Mouse (Mus musculus): Measurements from ENCODE around the gene Guk1. TPM values are rescaled to one million over a fixed set of nuclear protein-coding genes. Genes with fewer than 3 reads are reported as not detected.

The Guk1 gene
- polyA plus RNA-seq, 1 experiment, result 81.0 TPM

DNA sequence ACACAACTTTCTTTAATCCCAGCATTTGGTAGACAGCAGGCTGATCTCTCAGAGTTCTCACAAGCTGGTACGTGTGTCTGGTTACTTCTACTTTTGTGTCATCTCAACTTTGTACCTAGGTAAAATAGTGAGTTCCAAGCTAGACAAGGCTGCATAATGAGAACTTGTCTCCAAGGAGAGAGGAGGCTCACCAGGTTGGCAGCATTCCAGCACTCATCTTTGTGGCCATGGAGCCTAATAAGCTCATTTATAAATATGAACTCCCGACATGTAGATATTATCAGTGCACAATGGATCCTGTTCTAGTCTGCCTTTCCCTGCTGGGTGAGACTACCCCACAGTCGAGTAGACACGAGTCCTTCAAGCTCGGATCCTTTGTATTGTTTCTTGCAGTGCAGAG is 17.6 kb upstream of the Guk1 start:
- H3K79me3 ChIP-seq (ENCODE audit: low read depth), result peaks cover 26% of the 10 kb centered on the region
- no peak for TF ChIP-seq CTCF (IDR thresholded peaks at IDR 0.05; ENCODE audit: control insufficient read depth, insufficient read depth, insufficient read length)
- no peak for TF ChIP-seq CEBPB (IDR thresholded peaks at IDR 0.05; ENCODE audit: low read depth)
- TF ChIP-seq USF1 (IDR thresholded peaks at IDR 0.05; ENCODE audit: low read depth), result no peak
- TF ChIP-seq MYOD1 (IDR thresholded peaks at IDR 0.05; ENCODE audit: control insufficient read depth, insufficient read length, low read depth), result no peak
- TF ChIP-seq FOSL1 (IDR thresholded peaks at IDR 0.05; ENCODE audit: insufficient read depth, low read length, poor library complexity, severe bottlenecking), result no peak
- no peak for TF ChIP-seq MAX (IDR thresholded peaks at IDR 0.05)
- no peak for TF ChIP-seq MYOG (IDR thresholded peaks at IDR 0.05; ENCODE audit: control insufficient read depth, extremely low read depth, insufficient read length)
- peaks cover 67% of the 10 kb centered on the region for H3K36me3 ChIP-seq (ENCODE audit: control insufficient read depth, insufficient read depth)
- no peak overlapping the region for H3K4me3 ChIP-seq (ENCODE audit: insufficient read depth, poor library complexity, severe bottlenecking)
- peaks cover 63% of the 10 kb centered on the region for H3K79me2 ChIP-seq (ENCODE audit: control insufficient read depth, insufficient read depth)
- no peak overlapping the region for H3ac ChIP-seq (ENCODE audit: control insufficient read depth, insufficient read length, low read depth)
- H3K27me3 ChIP-seq (ENCODE audit: control insufficient read depth, insufficient read depth, insufficient read length), result no peaks in the 10 kb centered on the region

DNA sequence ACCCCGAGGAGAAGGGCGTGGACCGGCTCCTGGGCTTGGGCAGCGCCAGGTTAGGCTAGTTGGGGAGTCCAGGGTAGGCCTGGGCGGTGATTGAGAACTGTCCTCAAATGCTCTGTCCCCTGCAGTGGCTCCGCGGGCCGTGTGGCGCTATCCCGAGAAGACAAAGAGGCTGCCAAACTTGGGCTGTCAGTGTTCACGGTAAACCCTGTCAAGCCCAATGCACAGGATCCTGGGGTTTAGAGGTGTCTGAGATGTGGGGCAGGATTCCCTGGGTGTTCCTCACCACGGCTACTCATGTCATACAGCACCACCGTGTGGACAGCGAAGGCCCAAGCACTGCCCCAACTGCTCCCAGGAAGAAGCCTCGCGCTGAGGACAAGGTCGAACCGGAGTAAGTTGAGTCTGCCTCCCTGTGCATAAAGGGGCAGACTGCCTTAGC is 17.0 kb upstream of the Guk1 start:
- peaks cover 64% of the 10 kb centered on the region for H3K36me3 ChIP-seq (ENCODE audit: control insufficient read depth, insufficient read depth)
- H3K4me3 ChIP-seq (ENCODE audit: insufficient read depth, poor library complexity, severe bottlenecking), result peak overlapping the region; percentile 80
- peaks cover 20% of the 10 kb centered on the region for H3K79me3 ChIP-seq (ENCODE audit: low read depth)
- TF ChIP-seq CTCF (IDR thresholded peaks at IDR 0.05; ENCODE audit: control insufficient read depth, insufficient read depth, insufficient read length) (peak; percentile 81), MYOG (IDR thresholded peaks at IDR 0.05; ENCODE audit: control insufficient read depth, extremely low read depth, insufficient read length) (no peak)
- no peaks in the 10 kb centered on the region for H3K27me3 ChIP-seq (ENCODE audit: control insufficient read depth, insufficient read depth, insufficient read length)
- H3ac ChIP-seq (ENCODE audit: control insufficient read depth, insufficient read length, low read depth), result peak overlapping the region; percentile 9
- H3K79me2 ChIP-seq (ENCODE audit: control insufficient read depth, insufficient read depth), result peaks cover 57% of the 10 kb centered on the region

DNA sequence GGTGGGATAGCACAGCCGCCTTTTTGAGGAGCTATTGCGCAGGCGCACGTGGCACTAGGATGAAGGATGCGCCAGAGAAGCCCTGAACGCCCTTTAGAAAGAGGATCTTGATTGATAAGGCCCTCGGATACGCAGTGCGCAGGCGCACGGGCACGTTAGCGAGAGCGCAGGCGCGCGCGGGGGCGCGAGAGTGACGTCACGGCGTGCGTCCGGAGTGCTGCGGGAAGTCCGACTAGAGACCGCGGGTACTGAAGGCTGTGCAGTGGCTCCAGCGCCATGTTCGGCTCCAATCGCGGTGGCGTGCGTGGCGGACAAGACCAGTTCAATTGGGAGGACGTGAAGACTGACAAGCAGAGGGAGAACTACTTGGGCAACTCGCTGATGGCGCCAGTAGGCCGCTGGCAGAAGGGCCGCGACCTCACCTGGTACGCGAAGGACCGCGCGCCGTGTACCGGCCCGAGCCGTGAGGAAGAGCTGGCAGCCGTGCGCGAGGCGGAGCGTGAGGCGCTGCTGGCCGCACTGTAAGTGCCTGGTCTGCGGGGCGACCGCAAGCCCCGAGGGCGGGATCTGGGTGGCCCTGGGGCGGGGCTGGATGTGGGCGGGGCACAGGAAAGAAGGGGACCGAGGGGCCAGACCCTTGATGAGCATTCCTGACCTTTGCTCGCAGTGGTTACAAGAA is 16.3 kb upstream of the Guk1 start, which contains the start of gene 2310033P09Rik:
Gene 2310033P09Rik, plus strand, starts transcription at position 169 of the 679 bp plus-strand sequence.
- Histone ChIP-seq H3K36me3 (ENCODE audit: control insufficient read depth, insufficient read depth) (peaks cover 56% of the 10 kb centered on the region), H3K4me3 (ENCODE audit: insufficient read depth, poor library complexity, severe bottlenecking) (peak within 1 kb of the TSS; percentile 80), H3ac (ENCODE audit: control insufficient read depth, insufficient read length, low read depth) (peak within 1 kb of the TSS; percentile 67)

DNA sequence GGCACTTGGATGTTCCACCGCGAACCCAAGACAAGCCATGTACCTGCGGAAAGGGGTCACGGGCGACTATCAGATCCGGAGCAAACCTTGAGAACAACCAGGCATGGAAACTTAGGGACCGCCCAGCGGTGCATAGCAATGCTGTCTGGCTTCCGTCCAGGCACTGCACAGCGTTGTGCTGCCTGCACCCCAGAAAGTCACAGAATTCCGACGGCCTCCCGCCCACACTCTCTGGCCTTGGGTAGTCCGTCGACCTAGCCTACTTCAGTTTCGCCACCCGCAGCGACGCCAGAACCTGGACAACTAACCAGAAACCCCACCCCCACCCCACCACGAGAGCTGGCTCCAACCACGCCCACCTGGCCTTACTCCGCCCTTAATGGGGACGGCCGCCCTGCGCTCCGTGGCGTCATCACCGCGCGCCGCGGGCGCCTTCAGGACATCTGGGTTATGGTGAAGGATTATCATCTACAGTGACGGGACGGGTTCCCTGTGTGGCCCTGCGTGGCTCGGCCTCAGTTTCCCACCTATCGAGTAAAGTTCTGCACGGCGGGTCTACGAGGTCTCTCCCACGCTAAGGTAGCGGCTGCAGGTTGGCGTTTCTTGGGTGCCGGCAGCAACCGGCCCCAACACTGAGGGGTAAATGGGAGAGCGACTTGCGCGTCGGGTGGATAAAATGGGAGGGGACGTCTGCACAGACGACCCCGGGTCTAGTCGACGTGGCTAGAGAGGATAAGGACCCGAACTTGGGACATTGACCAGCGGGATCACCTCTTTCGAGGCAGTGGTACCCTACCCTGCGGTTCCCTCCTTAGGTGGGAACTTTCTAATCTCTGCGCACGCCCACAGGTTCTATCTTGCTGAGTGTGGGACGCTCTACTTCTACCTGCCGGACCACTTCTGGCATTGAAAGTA is 10.3 kb upstream of the Guk1 start, which contains the start of gene Mrpl55:
Gene Mrpl55, plus strand, starts transcription at position 406 of the 915 bp plus-strand sequence.
- Histone ChIP-seq H3ac (ENCODE audit: control insufficient read depth, insufficient read length, low read depth) (peak within 1 kb of the TSS; percentile 83), H3K79me3 (ENCODE audit: low read depth) (peaks cover 4% of the 10 kb centered on the region), H3K79me2 (ENCODE audit: control insufficient read depth, insufficient read depth) (peaks cover 8% of the 10 kb centered on the region), H3K36me3 (ENCODE audit: control insufficient read depth, insufficient read depth) (peaks cover 20% of the 10 kb centered on the region), H3K4me3 (ENCODE audit: insufficient read depth, poor library complexity, severe bottlenecking) (peak within 1 kb of the TSS; percentile 59), H3K27me3 (ENCODE audit: control insufficient read depth, insufficient read depth, insufficient read length) (no peaks in the 10 kb centered on the region)
- TF ChIP-seq MYOD1 (IDR thresholded peaks at IDR 0.05; ENCODE audit: control insufficient read depth, insufficient read length, low read depth) (no peak), CEBPB (IDR thresholded peaks at IDR 0.05; ENCODE audit: low read depth) (no peak), USF1 (IDR thresholded peaks at IDR 0.05; ENCODE audit: low read depth) (no peak)

More for the DNA sequence above, 16.3 kb upstream of the Guk1 start, which contains the start of gene 2310033P09Rik:
- peaks cover 50% of the 10 kb centered on the region for H3K79me2 ChIP-seq (ENCODE audit: control insufficient read depth, insufficient read depth)
- peaks cover 13% of the 10 kb centered on the region for H3K79me3 ChIP-seq (ENCODE audit: low read depth)
- no peaks in the 10 kb centered on the region for H3K27me3 ChIP-seq (ENCODE audit: control insufficient read depth, insufficient read depth, insufficient read length)
- TF ChIP-seq USF1 (IDR thresholded peaks at IDR 0.05; ENCODE audit: low read depth), result no peak
- peak; percentile 12 for TF ChIP-seq MAX (IDR thresholded peaks at IDR 0.05)

DNA sequence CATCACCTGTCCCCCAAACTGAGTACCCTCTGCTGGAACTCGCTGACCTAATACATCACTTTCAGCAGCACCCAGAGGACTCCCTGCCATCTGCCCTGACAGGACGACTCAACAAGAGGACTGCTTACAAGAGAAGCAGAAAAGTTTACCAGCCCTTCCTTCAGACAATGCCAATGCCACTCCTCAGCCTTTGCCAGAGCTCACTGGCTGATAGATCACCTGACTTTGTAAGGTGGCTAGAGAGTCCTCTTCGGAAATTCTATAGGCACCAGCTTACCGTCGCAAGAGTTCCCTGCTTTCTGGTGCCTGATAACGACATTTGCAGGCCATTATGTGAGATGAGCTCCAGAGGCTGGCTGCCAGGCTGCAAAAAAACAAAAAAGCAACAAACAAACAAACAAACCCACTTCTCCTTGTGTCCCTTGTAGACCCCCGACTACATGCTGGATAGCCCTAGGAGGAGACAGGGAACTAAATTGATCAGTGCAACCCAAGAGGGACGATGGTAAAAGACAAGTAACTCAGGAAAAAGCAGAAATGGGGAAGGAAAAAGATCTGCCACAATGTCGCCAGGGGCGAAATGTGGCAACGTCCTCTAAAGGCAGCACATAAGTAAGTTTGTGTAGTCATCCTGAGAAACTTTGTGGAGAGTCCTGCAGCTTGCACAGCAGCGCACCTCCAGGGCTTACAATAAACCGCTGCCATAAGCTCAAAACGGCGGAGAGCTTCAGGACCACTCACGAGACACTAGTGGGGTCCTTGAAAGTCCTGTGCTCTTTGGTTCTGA is 9.4 kb upstream of the Guk1 start:
- peaks cover 8% of the 10 kb centered on the region for H3K79me2 ChIP-seq (ENCODE audit: control insufficient read depth, insufficient read depth)
- peaks cover 16% of the 10 kb centered on the region for H3K36me3 ChIP-seq (ENCODE audit: control insufficient read depth, insufficient read depth)
- H3K4me3 ChIP-seq (ENCODE audit: insufficient read depth, poor library complexity, severe bottlenecking), result peak overlapping the region; percentile 59
- peak overlapping the region; percentile 67 for H3ac ChIP-seq (ENCODE audit: control insufficient read depth, insufficient read length, low read depth)
- no peak for TF ChIP-seq MAX (IDR thresholded peaks at IDR 0.05)
- peaks cover under 1% of the 10 kb centered on the region for H3K27me3 ChIP-seq (ENCODE audit: control insufficient read depth, insufficient read depth, insufficient read length)
- peaks cover 4% of the 10 kb centered on the region for H3K79me3 ChIP-seq (ENCODE audit: low read depth)

DNA sequence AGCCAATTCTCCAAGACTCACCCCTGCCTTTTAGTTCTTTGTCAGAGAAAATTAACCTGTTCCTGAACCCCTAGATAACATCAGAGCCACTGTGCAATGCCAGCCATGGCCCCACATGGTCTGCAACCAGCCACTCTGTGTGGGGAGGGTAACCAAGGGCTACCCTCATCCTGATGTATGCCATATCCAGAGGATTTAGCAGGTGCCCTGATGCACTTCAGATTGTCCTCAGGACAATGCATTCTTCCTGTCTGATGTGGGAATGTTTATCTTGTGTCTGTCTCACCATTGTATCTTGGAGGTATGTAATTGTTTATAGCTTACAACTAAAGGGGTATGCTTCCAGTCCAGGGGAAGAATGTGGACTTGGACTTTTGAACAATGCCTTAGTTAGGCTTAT is 4.2 kb upstream of the Guk1 start:
- Histone ChIP-seq H3ac (ENCODE audit: control insufficient read depth, insufficient read length, low read depth) (no peak overlapping the region), H3K36me3 (ENCODE audit: control insufficient read depth, insufficient read depth) (no peaks in the 10 kb centered on the region), H3K79me2 (ENCODE audit: control insufficient read depth, insufficient read depth) (peaks cover 2% of the 10 kb centered on the region), H3K27me3 (ENCODE audit: control insufficient read depth, insufficient read depth, insufficient read length) (peaks cover 3% of the 10 kb centered on the region), H3K79me3 (ENCODE audit: low read depth) (no peaks in the 10 kb centered on the region), H3K4me3 (ENCODE audit: insufficient read depth, poor library complexity, severe bottlenecking) (no peak overlapping the region)
- no peak for TF ChIP-seq CEBPB (IDR thresholded peaks at IDR 0.05; ENCODE audit: low read depth)
- TF ChIP-seq CTCF (IDR thresholded peaks at IDR 0.05; ENCODE audit: control insufficient read depth, insufficient read depth, insufficient read length), result no peak
- TF ChIP-seq MYOG (IDR thresholded peaks at IDR 0.05; ENCODE audit: control insufficient read depth, extremely low read depth, insufficient read length), result no peak
- no peak for TF ChIP-seq MAX (IDR thresholded peaks at IDR 0.05)
- no peak for TF ChIP-seq FOSL1 (IDR thresholded peaks at IDR 0.05; ENCODE audit: insufficient read depth, low read length, poor library complexity, severe bottlenecking)
- no peak for TF ChIP-seq USF1 (IDR thresholded peaks at IDR 0.05; ENCODE audit: low read depth)
- TF ChIP-seq MYOD1 (IDR thresholded peaks at IDR 0.05; ENCODE audit: control insufficient read depth, insufficient read length, low read depth), result no peak

All from C2C12 (cell line).